Mouse (Mus musculus) bone marrow, adult 2 months (tissue): ENCODE results near the gene Camta1. TPM values are rescaled to one million over a fixed set of nuclear protein-coding genes. Genes with fewer than 3 reads are reported as not detected.

Source experiments
- H3K27ac ChIP-seq: fragments of 200-500 bp; 2 replicates; pipeline ENCODE4 v1.5.1; 2012; ENCODE audit warnings: low read depth, mild to moderate bottlenecking, control low read depth, inconsistent platforms, low read length; ENCODE audit not compliant: control insufficient read depth, poor library complexity, insufficient read depth
- H3K4me1 ChIP-seq: fragments of 200-500 bp; 2 replicates; pipeline ENCODE4 v1.6.1; 2011; ENCODE audit warnings: low read length; ENCODE audit not compliant: control insufficient read depth, insufficient read depth
- H3K4me3 ChIP-seq: fragments of 200-500 bp; replicated peaks from 2 replicates; pipeline ENCODE3; 2011; ENCODE audit warnings: mild to moderate bottlenecking, low read depth, low read length, control low read depth; ENCODE audit not compliant: control insufficient read depth
- CTCF ChIP-seq: fragments of 200-500 bp; IDR thresholded peaks from 2 replicates; pipeline ENCODE4 v1.5.1; 2011; ENCODE audit warnings: low read length, control low read depth; ENCODE audit not compliant: control insufficient read depth, insufficient read depth
- POLR2A ChIP-seq: fragments of 200-500 bp; IDR thresholded peaks from 2 replicates; pipeline ENCODE4 v1.6.1; 2011; ENCODE audit warnings: low read depth, mild to moderate bottlenecking, control low read depth, low read length, borderline replicate concordance; ENCODE audit not compliant: control insufficient read depth
- WGBS: fragments of 180-500 bp; shearing (Covaris S2); methylation state at CpG from one replicate; pipeline ENCODE4 v1.1.7; 2018; 5-methylcytosine and 5-hydroxymethylcytosine counted together
- polyA plus RNA-seq: library from polyadenylated mRNA; stranded (reverse); fragments of >200 nt; gene quantifications from 2 replicates; pipeline ENCODE4 v1.2.4, GENCODE M21; 2011; ENCODE audit warnings: low replicate concordance; ENCODE audit not compliant: missing spikeins, insufficient read depth, insufficient read length

Camta1 gene
- polyA plus RNA-seq, 1 experiment, result 26.6 TPM

GRCm38 (mm10) chr4:151876400-151876799 is 14.7 kb upstream of the Camta1 start:
- 46% methylated on average over 14 of the region's 14 CpGs for WGBS
- Histone ChIP-seq H3K4me1 (no peaks in the 10 kb centered on the region), H3K4me3 (no peak overlapping the region), H3K27ac (no peak overlapping the region)
- TF ChIP-seq CTCF (no peak), POLR2A (no peak)

- Histone ChIP-seq H3K4me3 (no peak overlapping the region), H3K4me1 (peaks cover under 1% of the 10 kb centered on the region; the same call in 1 of the 2 replicates), H3K27ac (no peak overlapping the region)
- 69% methylated on average over 9 of the region's 9 CpGs for WGBS
- TF ChIP-seq CTCF (no peak), POLR2A (no peak)
These were observed 1.8 kb upstream of the Camta1 start for GRCm38 (mm10) chr4:151863511-151863910.

- Histone ChIP-seq H3K4me3 (peak overlapping the region; percentile 93), H3K27ac (peak overlapping the region; percentile 78), H3K4me1 (peaks cover 2% of the 10 kb centered on the region; the same call in 1 of the 2 replicates)
- no peak for TF ChIP-seq POLR2A
- TF ChIP-seq CTCF, result no peak
- 5% methylated on average over 30 of the region's 58 CpGs for WGBS
These were observed 238 bp downstream of the Camta1 start for GRCm38 (mm10) chr4:151861471-151861805.

GRCm38 (mm10) chr4:151860441-151861331 is 990 bp downstream of the Camta1 start:
- H3K27ac ChIP-seq, result peak overlapping the region; percentile 22; the same call in 1 of the 2 replicates

GRCm38 (mm10) chr4:151859275-151859674 is 2.4 kb downstream of the Camta1 start:
- 11% methylated on average over 7 of the region's 7 CpGs for WGBS

More at GRCm38 (mm10) chr4:151860441-151861331, 990 bp downstream of the Camta1 start:
- 2% methylated on average over 42 of the region's 63 CpGs for WGBS
- TF ChIP-seq POLR2A (no peak), CTCF (no peak)
- peaks cover 2% of the 10 kb centered on the region; the same call in 1 of the 2 replicates for H3K4me1 ChIP-seq
- H3K4me3 ChIP-seq, result peak overlapping the region; percentile 59

GRCm38 (mm10) chr4:151853949-151854348 is 7.7 kb downstream of the Camta1 start:
- Histone ChIP-seq H3K4me3 (no peak overlapping the region), H3K4me1 (peaks cover 2% of the 10 kb centered on the region; the same call in 1 of the 2 replicates), H3K27ac (no peak overlapping the region)
- TF ChIP-seq POLR2A (no peak), CTCF (no peak)
- 49% methylated on average over 3 of the region's 3 CpGs for WGBS

More at GRCm38 (mm10) chr4:151859275-151859674, 2.4 kb downstream of the Camta1 start:
- H3K27ac ChIP-seq, result no peak overlapping the region
- TF ChIP-seq CTCF, result no peak
- no peak overlapping the region for H3K4me3 ChIP-seq
- H3K4me1 ChIP-seq, result peaks cover 2% of the 10 kb centered on the region; the same call in 1 of the 2 replicates

- Histone ChIP-seq H3K27ac (no peak overlapping the region), H3K4me3 (no peak overlapping the region), H3K4me1 (no peaks in the 10 kb centered on the region)
- TF ChIP-seq POLR2A (no peak), CTCF (peak; percentile 59)
- WGBS, result 63% methylated on average over 2 of the region's 2 CpGs
These were observed 10.5 kb downstream of the Camta1 start for GRCm38 (mm10) chr4:151851179-151851578.

GRCm38 (mm10) chr4:151842591-151842990 is 19.1 kb downstream of the Camta1 start:
- H3K4me3 ChIP-seq, result no peak overlapping the region
- TF ChIP-seq CTCF, result no peak
- TF ChIP-seq POLR2A, result no peak
- H3K27ac ChIP-seq, result no peak overlapping the region
- 74% methylated on average over 2 of the region's 2 CpGs for WGBS
- peaks cover 1% of the 10 kb centered on the region; the same call in 1 of the 2 replicates for H3K4me1 ChIP-seq

- WGBS, result 58% methylated on average over 2 of the region's 2 CpGs
- Histone ChIP-seq H3K4me3 (no peak overlapping the region), H3K4me1 (peaks cover 1% of the 10 kb centered on the region; the same call in 1 of the 2 replicates), H3K27ac (no peak overlapping the region)
- TF ChIP-seq CTCF (no peak), POLR2A (no peak)
These were observed 23.2 kb downstream of the Camta1 start for GRCm38 (mm10) chr4:151838518-151838917.
